In the genomic region with DNA sequence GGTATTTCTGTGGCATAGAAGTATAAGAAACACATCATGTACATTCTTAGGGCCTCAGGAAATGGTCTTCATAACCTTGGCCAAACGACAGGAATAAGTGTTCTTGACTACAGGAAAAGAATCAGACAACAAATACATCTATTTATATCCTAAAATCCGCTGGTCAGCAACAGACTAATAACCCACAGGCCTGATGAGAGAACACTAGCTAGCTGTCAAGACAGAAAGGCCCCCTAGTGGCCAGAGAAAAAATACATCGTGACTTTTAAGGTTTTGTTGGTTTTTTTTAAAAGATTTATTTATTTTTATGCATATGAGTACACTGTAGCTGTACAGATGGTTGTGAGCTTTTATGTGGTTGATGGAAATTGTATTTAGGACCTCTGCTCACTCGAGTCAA, we compare ENCODE assay signal across 10 mouse cellular contexts. TPM values are rescaled to one million over a fixed set of nuclear protein-coding genes. Genes with fewer than 3 reads are reported as not detected.
DNase-seq lines count a peak whose midpoint lies in the region; ATAC-seq lines count a peak whose summit lies in the region.
"Had no signal": no experiment of that assay in that cellular context is flagged by ENCODE, and none has a peak within 500 bp of the region (broad histone marks: within the 10 kb centered on the region; RNA-seq: fewer than 3 reads in every experiment).

No protein-coding gene starts in this region.

- H3K36me3 ChIP-seq in midbrain, embryonic 11.5 days (ENCODE audit: control insufficient read depth, insufficient read depth, low read length), result no peaks in the 10 kb centered on the region; the same call in 1 of the 2 replicates
- 0 out of 2 replicates have a peak, but pooled peaks cover 6% of the 10 kb centered on the region for H3K36me3 ChIP-seq in midbrain, embryonic 16.5 days (ENCODE audit: control insufficient read depth, insufficient read depth, low read length)

- no peak overlapping the region for H3K27ac ChIP-seq in midbrain, embryonic 11.5 days (ENCODE audit: low read depth, low read length)
- no peak overlapping the region for H3K27ac ChIP-seq in midbrain, embryonic 16.5 days (ENCODE audit: low read length)
- H3K27ac ChIP-seq: hindbrain, embryonic 15.5 days; neural tube, embryonic 12.5 days had no signal

- H3K4me1 ChIP-seq in midbrain, embryonic 11.5 days (ENCODE audit: control insufficient read depth, insufficient read depth, low read length), result no peaks in the 10 kb centered on the region
- no peaks in the 10 kb centered on the region for H3K4me1 ChIP-seq in midbrain, embryonic 16.5 days (ENCODE audit: control insufficient read depth, insufficient read depth, low read length)
- H3K4me1 ChIP-seq: hindbrain, embryonic 15.5 days; neural tube, embryonic 12.5 days had no signal

- DNase-seq in gastrocnemius, adult 18-20 months (ENCODE audit: low spot score), result peak; percentile 20
- no peak for DNase-seq in gastrocnemius, postnatal 25 days
- peak; percentile 91 for DNase-seq in midbrain, embryonic 11.5 days (ENCODE audit: low spot score, missing footprints)
- DNase-seq in c-Kit-positive CD71-negative TER-119-negative erythroid progenitor cells, embryonic 14.5 days (ENCODE audit: low read depth), result peak; percentile 38
- DNase-seq in kidney, postnatal 36 days, result peak; percentile 34 to 36
- no peak for DNase-seq in frontal cortex, postnatal 10 days (ENCODE audit: low spot score in 2 of 2)
- DNase-seq in gastrocnemius, postnatal 4 days (ENCODE audit: low spot score in 2 of 2), result no peak

- no peak overlapping the region for H3K4me2 ChIP-seq in midbrain, embryonic 11.5 days
- no peak overlapping the region for H3K4me2 ChIP-seq in midbrain, embryonic 16.5 days (ENCODE audit: low read length)
- H3K4me2 ChIP-seq: hindbrain, embryonic 15.5 days; neural tube, embryonic 12.5 days had no signal

- 61% methylated on average over 4 of the region's 4 CpGs for WGBS in midbrain, embryonic 11.5 days
- WGBS in midbrain, embryonic 16.5 days, result 56% methylated on average over 4 of the region's 4 CpGs

- no peak overlapping the region for H3K9ac ChIP-seq in midbrain, embryonic 11.5 days (ENCODE audit: low read length)
- no peak overlapping the region for H3K9ac ChIP-seq in midbrain, embryonic 16.5 days (ENCODE audit: low read depth, low read length)
- H3K9ac ChIP-seq: hindbrain, embryonic 15.5 days; neural tube, embryonic 12.5 days had no signal

- H3K27me3 ChIP-seq in midbrain, embryonic 11.5 days (ENCODE audit: control insufficient read depth, insufficient read depth, low read length), result no peaks in the 10 kb centered on the region
- H3K27me3 ChIP-seq in midbrain, embryonic 16.5 days (ENCODE audit: control insufficient read depth, insufficient read depth, low read depth, low read length), result no peaks in the 10 kb centered on the region
- H3K27me3 ChIP-seq: hindbrain, embryonic 15.5 days; neural tube, embryonic 12.5 days had no signal

- no peak overlapping the region for H3K4me3 ChIP-seq in midbrain, embryonic 11.5 days (ENCODE audit: low read depth, low read length)
- H3K4me3 ChIP-seq in midbrain, embryonic 16.5 days (ENCODE audit: low read depth, low read length), result no peak overlapping the region
- H3K4me3 ChIP-seq: hindbrain, embryonic 15.5 days; neural tube, embryonic 12.5 days had no signal

- no peaks in the 10 kb centered on the region for H3K9me3 ChIP-seq in midbrain, embryonic 11.5 days (ENCODE audit: control insufficient read depth, low read length)
- H3K9me3 ChIP-seq in midbrain, embryonic 16.5 days (replicated peaks; ENCODE audit: control insufficient read depth, low read length, poor library complexity, severe bottlenecking), result no peaks in the 10 kb centered on the region
- H3K9me3 ChIP-seq: hindbrain, embryonic 15.5 days; neural tube, embryonic 12.5 days had no signal

- no peak for ATAC-seq in midbrain, embryonic 11.5 days (ENCODE audit: low FRiP score)
- ATAC-seq in midbrain, embryonic 16.5 days, result no peak

RNA-seq across cellular contexts. Expression of gene Nop58, which starts 35.1 kb away (rescaled TPM):
- total RNA-seq in gastrocnemius, adult 18-20 months (2021), result 10 to 100 TPM; 23.0 to 29.8 TPM
- 10 to 100 TPM; 17.9 to 22.7 TPM for total RNA-seq in gastrocnemius, postnatal 25 days (2021)
- polyA plus RNA-seq in midbrain, embryonic 11.5 days (2014; fragmentation: Nextera tagmentation; extraction: Ambion mirVana), result 262 and 327 TPM in 2 replicates
- 139 and 149 TPM in 2 replicates for polyA plus RNA-seq in midbrain, embryonic 16.5 days (2015; fragmentation: Nextera tagmentation; extraction: Ambion mirVana)
- 10 to 100 TPM; 77.7 to 96.0 TPM for total RNA-seq in gastrocnemius, postnatal 4 days (2021)

RNA-seq across cellular contexts. Expression of gene Bmpr2, which starts 43.3 kb away (rescaled TPM):
- 10 to 100 TPM; 46.1 to 49.0 TPM for total RNA-seq in gastrocnemius, adult 18-20 months (2021)
- 10 to 100 TPM; 35.6 TPM for total RNA-seq in gastrocnemius, postnatal 25 days (2021)
- 11.2 and 12.5 TPM in 2 replicates for polyA plus RNA-seq in midbrain, embryonic 11.5 days (2014; fragmentation: Nextera tagmentation; extraction: Ambion mirVana)
- 9.4 and 11.1 TPM in 2 replicates for polyA plus RNA-seq in midbrain, embryonic 16.5 days (2015; fragmentation: Nextera tagmentation; extraction: Ambion mirVana)
- total RNA-seq in gastrocnemius, postnatal 4 days (2021), result 10 to 100 TPM; 40.5 to 43.4 TPM

RNA-seq across cellular contexts. Expression of gene Sumo1, which starts 49.3 kb away (rescaled TPM):
- total RNA-seq in gastrocnemius, adult 18-20 months (2021), result 10 to 100 TPM; 57.1 to 63.8 TPM
- total RNA-seq in gastrocnemius, postnatal 25 days (2021), result 10 to 100 TPM; 48.0 to 49.4 TPM
- polyA plus RNA-seq in midbrain, embryonic 11.5 days (2014; fragmentation: Nextera tagmentation; extraction: Ambion mirVana), result 603 and 652 TPM in 2 replicates
- polyA plus RNA-seq in midbrain, embryonic 16.5 days (2015; fragmentation: Nextera tagmentation; extraction: Ambion mirVana), result 332 and 347 TPM in 2 replicates
- total RNA-seq in gastrocnemius, postnatal 4 days (2021), result 10 to 100 TPM; 87.3 to 97.7 TPM

Comparison
In these comparisons a context has a peak if more than half of its experiments do, and no peak if none do; other contexts are left out.
1. DNase-seq: peak in gastrocnemius, adult 18-20 months (single experiment), midbrain, embryonic 11.5 days (single experiment), c-Kit-positive CD71-negative TER-119-negative erythroid progenitor cells, embryonic 14.5 days (single experiment) and kidney, postnatal 36 days (2 of 2); none in gastrocnemius, postnatal 25 days (single experiment), frontal cortex, postnatal 10 days (0 of 2) and gastrocnemius, postnatal 4 days (0 of 2).